Mouse (Mus musculus) stomach, postnatal 0 days (tissue): Measurements from ENCODE around the gene Ngrn. TPM values are rescaled to one million over a fixed set of nuclear protein-coding genes. Genes with fewer than 3 reads are reported as not detected.

ENCODE experiments used
- ATAC-seq: fragments of 200-750 bp; cut with Nextera tagmentation; 2 replicates; pipeline ENCODE4 v1.8.0; 2017; ENCODE audit not compliant: low FRiP score, low TSS enrichment
- DNase-seq: peaks from one replicate; pipeline ENCODE4 v3.0.0-alpha.2; 2016; ENCODE audit warnings: low spot score
- H3K27ac ChIP-seq: fragments of 300-500 bp; sonication (generic); replicated peaks from 2 replicates; pipeline ENCODE4 v1.5.1; 2014; ENCODE audit warnings: mild to moderate bottlenecking, control low read depth
- H3K27me3 ChIP-seq: fragments of 300-500 bp; sonication (generic); 2 replicates; pipeline ENCODE4 v1.6.1; 2014; ENCODE audit warnings: low read length; ENCODE audit not compliant: control insufficient read depth, insufficient read depth
- H3K36me3 ChIP-seq: fragments of 300-500 bp; sonication (generic); 2 replicates; pipeline ENCODE4 v1.6.1; 2014; ENCODE audit warnings: low read length, mixed read lengths; ENCODE audit not compliant: control insufficient read depth, insufficient read depth
- H3K4me1 ChIP-seq: fragments of 300-500 bp; sonication (generic); replicated peaks from 2 replicates; pipeline ENCODE4 v1.6.1; 2014; ENCODE audit warnings: antibody characterized with exemption; ENCODE audit not compliant: control insufficient read depth, insufficient read depth
- H3K4me2 ChIP-seq: fragments of 300-500 bp; sonication (generic); replicated peaks from 2 replicates; pipeline ENCODE4 v1.6.1; 2014; ENCODE audit warnings: low read depth, mild to moderate bottlenecking, control low read depth, moderate library complexity
- H3K4me3 ChIP-seq: fragments of 300-500 bp; sonication (generic); 2 replicates; pipeline ENCODE4 v1.5.1; 2014; ENCODE audit warnings: low read depth, low read length, control low read depth
- H3K9ac ChIP-seq: fragments of 300-500 bp; sonication (generic); 2 replicates; pipeline ENCODE4 v1.6.1; 2014; ENCODE audit warnings: mild to moderate bottlenecking, low read length, control low read depth, mixed read lengths
- H3K9me3 ChIP-seq: fragments of 300-500 bp; sonication (generic); 2 replicates; pipeline ENCODE4 v1.6.1; 2016; ENCODE audit warnings: low read length; ENCODE audit not compliant: control insufficient read depth
- CTCF ChIP-seq: IDR thresholded peaks from 2 replicates; pipeline ENCODE4 v1.5.1; 2016; ENCODE audit warnings: antibody characterized with exemption, low read depth, mild to moderate bottlenecking, moderate library complexity
- EP300 ChIP-seq: optimal IDR thresholded peaks from 2 replicates; pipeline ENCODE3; 2016; ENCODE audit warnings: antibody characterized with exemption
- WGBS: fragments of 180-500 bp; shearing (Covaris S2); extraction: QIAGEN DNeasy Blood & Tissue Kit; methylation state at CpG from one replicate; pipeline ENCODE4 v1.1.7; 2014; 5-methylcytosine and 5-hydroxymethylcytosine counted together
- polyA plus RNA-seq: library from polyadenylated mRNA; unstranded; fragments of >200 nt; fragmentation: Nextera tagmentation; extraction: Ambion mirVana; gene quantifications from 2 replicates; pipeline ENCODE4 v1.2.1, GENCODE M21; 2015

The Ngrn gene
- polyA plus RNA-seq, 1 experiment from 2014 or later: 33.6 TPM

DNA sequence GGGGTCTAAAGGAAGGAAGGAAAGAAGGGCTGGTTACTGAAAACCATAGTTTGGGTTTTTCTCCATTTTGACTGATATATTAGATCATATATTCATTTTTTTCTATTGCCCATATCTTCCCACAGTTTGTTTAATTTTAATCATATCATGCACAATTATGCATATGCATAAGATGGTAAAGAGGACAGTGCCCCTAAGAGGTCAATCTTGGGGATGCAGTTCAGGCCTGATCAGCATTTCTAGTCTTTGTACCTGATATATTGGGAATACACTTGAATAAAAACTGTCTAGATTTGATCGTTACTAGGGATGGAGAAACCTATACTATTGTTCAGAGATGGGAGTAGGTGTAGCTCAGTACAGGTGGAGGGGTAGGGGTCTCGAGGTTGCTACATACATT lies 20.0 kb downstream of the Ngrn start:
- DNase-seq: no peak
- Histone ChIP-seq H3K27ac (no peak overlapping the region), H3K4me1 (no peaks in the 10 kb centered on the region), H3K36me3 (peaks cover 28% of the 10 kb centered on the region), H3K27me3 (no peaks in the 10 kb centered on the region), H3K4me3 (no peak overlapping the region), H3K9me3 (no peaks in the 10 kb centered on the region), H3K9ac (no peak overlapping the region), H3K4me2 (no peak overlapping the region)
- TF ChIP-seq CTCF: peak; percentile 47
- TF ChIP-seq EP300: no peak
- WGBS: 80% methylated on average over 2 of the region's 2 CpGs
- no peak for ATAC-seq

DNA sequence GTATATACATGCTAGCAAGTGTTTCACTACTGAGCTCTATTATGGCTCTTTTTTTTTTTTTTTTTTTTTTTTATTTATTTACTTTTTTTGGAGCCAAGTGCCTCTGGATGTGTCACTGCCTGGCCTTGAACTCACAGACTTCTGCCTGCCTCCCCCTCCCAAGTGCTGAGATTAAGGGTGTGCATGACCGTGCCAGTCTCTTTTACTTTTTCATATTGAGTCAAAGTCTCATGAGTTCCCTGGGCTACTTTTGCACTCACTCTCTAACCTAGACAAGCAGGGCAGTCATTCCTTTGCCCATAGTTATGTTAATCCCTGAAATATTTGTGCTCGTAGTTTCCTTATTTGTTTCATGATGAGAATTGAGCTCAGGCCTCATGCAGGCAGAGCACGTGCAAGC lies 20.6 kb downstream of the Ngrn start:
- Histone ChIP-seq H3K27ac (no peak overlapping the region), H3K36me3 (peaks cover 28% of the 10 kb centered on the region), H3K9me3 (no peaks in the 10 kb centered on the region), H3K9ac (no peak overlapping the region), H3K4me2 (no peak overlapping the region), H3K4me1 (no peaks in the 10 kb centered on the region), H3K27me3 (no peaks in the 10 kb centered on the region), H3K4me3 (no peak overlapping the region)
- DNase-seq (no peak), ATAC-seq (no peak)
- TF ChIP-seq EP300 (no peak), CTCF (no peak)
- 71% methylated on average over 3 of the region's 3 CpGs for WGBS

DNA sequence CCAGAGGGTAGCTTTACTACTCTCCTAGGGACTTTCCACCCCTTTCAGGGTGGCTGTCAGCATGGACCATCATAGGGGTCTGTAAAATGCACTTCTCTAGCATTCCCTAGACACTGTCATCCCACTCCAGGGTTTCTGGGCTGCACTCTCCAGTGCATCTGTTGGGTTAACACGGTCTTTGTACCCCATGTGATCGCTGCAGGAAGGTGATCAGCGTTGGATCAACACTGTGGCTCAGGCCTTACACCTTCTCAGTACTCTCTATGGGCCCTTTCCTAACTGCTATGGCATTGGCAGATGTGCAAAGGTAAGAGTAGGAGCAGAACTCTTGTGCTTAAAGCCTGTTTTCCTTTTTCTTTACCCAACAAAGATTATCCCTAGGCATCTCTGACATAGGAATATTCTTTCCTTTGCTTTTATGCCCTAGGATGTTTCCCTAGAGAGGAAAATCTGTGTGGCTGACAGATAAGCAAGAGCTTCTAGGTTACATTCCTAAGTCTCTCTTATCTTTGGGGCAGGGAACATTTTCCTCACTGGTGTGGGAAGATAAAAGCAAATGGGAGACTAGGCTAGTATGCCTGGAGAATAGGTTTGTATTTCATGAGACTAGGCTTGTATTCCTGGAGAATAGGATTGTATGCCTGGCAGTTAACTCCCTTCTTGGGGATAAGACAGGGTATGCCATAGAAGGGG lies 22.4 kb downstream of the Ngrn start:
- Histone ChIP-seq H3K9ac (no peak overlapping the region), H3K4me1 (no peaks in the 10 kb centered on the region), H3K36me3 (peaks cover 35% of the 10 kb centered on the region), H3K4me2 (no peak overlapping the region), H3K27me3 (no peaks in the 10 kb centered on the region), H3K4me3 (no peak overlapping the region), H3K27ac (no peak overlapping the region), H3K9me3 (no peaks in the 10 kb centered on the region)
- WGBS: 83% methylated on average over 3 of the region's 3 CpGs
- ATAC-seq: no peak
- no peak for DNase-seq
- no peak for TF ChIP-seq CTCF
- no peak for TF ChIP-seq EP300

- no peak for ATAC-seq
- H3K27ac ChIP-seq: no peak overlapping the region
Observed at GRCm38 (mm10) chr7:80284391-80284790, 23.4 kb downstream of the Ngrn start.

DNA sequence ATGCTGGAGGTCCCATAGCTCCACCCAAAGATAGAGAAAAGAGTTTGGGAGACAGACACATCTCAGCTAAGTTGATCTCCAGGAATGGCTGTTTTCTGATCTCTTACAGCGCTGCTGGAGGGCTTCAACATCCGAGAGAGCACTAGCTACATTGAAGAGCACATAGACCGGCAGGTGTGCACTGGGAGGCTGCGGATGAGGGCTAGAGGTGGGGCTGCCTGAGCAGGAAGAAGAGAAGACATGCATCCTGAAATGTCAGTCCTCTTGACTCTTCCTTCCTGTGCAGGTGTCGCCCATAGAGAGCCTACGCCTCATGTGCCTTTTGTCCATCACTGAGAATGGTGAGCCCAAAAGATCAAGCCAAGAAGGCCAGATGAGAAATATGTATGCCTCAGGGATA lies 24.7 kb downstream of the Ngrn start:
- DNase-seq (no peak), ATAC-seq (no peak)
- WGBS: 93% methylated on average over 6 of the region's 6 CpGs
- TF ChIP-seq CTCF (no peak), EP300 (no peak)
- no peaks in the 10 kb centered on the region for H3K4me1 ChIP-seq
- H3K9ac ChIP-seq: no peak overlapping the region
- no peak overlapping the region for H3K27ac ChIP-seq
- H3K27me3 ChIP-seq: no peaks in the 10 kb centered on the region
- peaks cover 34% of the 10 kb centered on the region for H3K36me3 ChIP-seq
- H3K4me2 ChIP-seq: no peak overlapping the region
- no peaks in the 10 kb centered on the region for H3K9me3 ChIP-seq
- no peak overlapping the region for H3K4me3 ChIP-seq

More at GRCm38 (mm10) chr7:80284391-80284790, 23.4 kb downstream of the Ngrn start:
- Histone ChIP-seq H3K4me1 (no peaks in the 10 kb centered on the region), H3K9ac (no peak overlapping the region), H3K27me3 (no peaks in the 10 kb centered on the region), H3K4me2 (no peak overlapping the region), H3K4me3 (no peak overlapping the region), H3K9me3 (no peaks in the 10 kb centered on the region), H3K36me3 (peaks cover 35% of the 10 kb centered on the region)
- WGBS: 73% methylated on average over 5 of the region's 5 CpGs
- no peak for TF ChIP-seq EP300
- TF ChIP-seq CTCF: no peak
- no peak for DNase-seq

GRCm38 (mm10) chr7:80287736-80288135 lies 26.7 kb downstream of the Ngrn start:
- no peak for DNase-seq
- Histone ChIP-seq H3K4me3 (no peak overlapping the region), H3K4me2 (no peak overlapping the region), H3K9me3 (no peaks in the 10 kb centered on the region), H3K27ac (no peak overlapping the region), H3K27me3 (no peaks in the 10 kb centered on the region), H3K4me1 (no peaks in the 10 kb centered on the region), H3K9ac (no peak overlapping the region), H3K36me3 (peaks cover 34% of the 10 kb centered on the region)
- TF ChIP-seq EP300 (no peak), CTCF (no peak)
- WGBS: 85% methylated on average over 10 of the region's 10 CpGs
- no peak for ATAC-seq
